Mouse (Mus musculus) frontal cortex, postnatal 14 days (tissue): ENCODE data around the gene Cab39.

Source experiments
- DNase-seq, 2 experiments: peaks; one replicate each; pipeline ENCODE4 v3.0.0; 2022; ENCODE audit warnings: low spot score in 2 of 2

The Cab39 gene

GRCm38 (mm10) chr1:85793208-85794105 is at the start of gene Cab39:
Gene Cab39 (plus strand): TSS chr1:85793441.
- peak; percentile 69 to 81 for DNase-seq

DNA sequence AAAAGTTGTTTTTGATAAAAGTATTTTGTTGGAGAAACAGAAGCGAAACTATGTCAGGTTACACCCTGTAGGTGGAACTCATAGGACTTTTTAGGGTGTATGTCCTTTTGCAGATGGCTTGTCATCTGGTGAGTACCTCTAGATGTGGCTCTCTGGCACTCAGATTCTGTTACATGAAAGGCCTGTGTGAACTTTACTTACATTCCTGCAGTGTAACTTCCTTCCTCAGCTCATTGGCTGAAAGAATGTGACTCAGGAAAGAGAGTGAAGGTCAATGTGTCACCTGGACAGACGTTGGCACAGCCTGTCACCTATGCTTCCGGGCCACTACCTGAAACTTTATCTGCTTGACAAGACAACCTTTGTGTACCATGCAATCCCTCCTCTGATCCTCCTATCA is 48.7 kb upstream of the Cab39 start:
- DNase-seq: no peak

DNA sequence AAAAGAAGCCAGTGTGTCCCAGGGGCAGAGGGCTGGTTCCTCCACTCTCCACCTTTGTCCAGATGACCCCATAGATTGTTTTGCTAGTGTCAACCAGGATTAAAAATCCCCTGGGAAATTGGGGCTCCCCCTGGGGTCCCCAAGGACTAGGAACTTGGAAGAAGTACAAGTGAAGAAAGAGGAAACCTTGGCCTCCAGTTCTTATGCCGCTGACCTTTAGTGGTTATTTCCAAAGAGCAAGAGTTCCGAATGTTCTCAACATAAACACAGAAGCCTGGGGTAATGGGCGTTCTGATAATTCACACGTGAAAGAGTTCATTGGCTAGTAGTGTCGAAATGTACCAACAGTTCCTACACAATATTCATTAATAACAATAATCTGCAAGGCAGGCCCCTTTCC is 46.7 kb upstream of the Cab39 start:
- DNase-seq: no peak

GRCm38 (mm10) chr1:85749829-85750228 is 43.4 kb upstream of the Cab39 start:
- DNase-seq: no peak

DNA sequence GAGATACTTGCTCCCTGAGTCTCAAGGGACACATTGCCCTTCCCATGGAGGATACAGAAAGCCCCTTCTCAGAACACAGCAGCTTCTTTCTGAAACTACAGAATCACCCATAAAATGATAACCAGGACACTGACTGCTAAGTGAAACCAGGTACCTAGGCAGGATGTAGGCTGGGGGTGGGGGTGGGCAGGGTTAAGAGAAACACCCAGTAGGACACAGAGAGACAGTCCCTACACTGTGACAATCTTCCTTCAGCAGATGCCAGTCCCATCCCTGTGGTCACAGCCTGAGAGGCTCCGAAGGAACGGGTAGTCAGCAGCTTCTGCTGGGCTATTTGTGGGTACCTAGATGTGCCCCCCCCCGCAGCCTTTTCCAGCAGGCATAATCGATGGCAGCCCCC is 42.6 kb upstream of the Cab39 start:
- DNase-seq: no peak

DNA sequence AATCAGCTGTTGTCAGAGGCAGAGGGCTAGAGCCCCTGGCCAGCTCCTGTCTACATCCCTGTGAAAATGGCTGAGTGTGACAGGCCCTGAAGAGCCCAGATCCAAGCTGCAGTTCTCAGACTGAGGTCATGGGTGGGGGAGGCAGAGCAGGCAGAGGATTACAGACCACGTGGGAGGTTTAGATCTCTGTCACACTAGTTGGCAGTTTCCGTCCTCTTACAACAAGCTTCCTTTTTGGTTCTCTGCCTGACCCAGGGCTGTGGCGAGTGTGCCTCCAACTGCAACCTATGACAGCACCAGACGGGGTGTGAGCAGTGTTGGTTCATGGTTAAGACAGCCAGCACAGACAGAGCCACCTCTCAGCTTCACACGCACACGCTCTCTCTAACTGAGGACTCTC is 41.7 kb upstream of the Cab39 start:
- DNase-seq: no peak

DNA sequence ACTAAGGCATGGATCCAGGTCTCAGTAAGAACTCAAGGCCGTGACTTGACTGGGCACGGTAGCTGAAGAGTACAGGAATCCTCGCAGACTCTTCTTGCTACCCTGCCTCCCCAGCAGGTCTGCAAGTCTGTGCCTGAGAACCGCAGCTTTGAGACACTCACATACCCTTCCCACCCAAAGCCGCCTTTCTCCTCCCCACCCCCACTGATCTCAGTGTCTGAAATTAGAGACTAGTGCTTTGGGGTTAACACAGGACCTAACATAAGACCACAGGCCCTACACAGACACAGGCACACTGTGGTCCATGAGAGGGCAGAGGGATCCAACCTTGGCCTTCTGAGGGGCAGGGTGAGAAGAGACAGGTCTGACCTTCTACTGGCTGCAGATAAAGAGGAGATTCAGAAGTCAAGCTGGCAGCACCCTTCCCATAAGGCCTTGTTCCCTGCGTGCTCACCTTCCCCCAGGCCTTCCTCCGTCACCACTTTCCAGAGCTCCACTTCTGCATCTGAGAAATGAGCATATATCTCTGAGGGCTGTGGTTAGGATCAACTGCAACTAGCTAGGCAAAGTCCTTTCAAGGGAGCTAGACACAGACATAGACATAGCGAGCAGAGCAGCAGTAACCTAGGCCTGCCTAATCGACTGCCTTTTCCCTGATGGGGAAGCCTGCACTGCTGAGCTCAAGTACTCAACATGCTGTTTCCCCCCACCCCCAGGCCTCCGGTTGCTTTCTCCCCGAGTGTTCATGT is 41.1 kb upstream of the Cab39 start:
- DNase-seq: no peak

- no peak for DNase-seq
Measured at GRCm38 (mm10) chr1:85757531-85758230, 35.6 kb upstream of the Cab39 start.

- DNase-seq: no peak
Measured at GRCm38 (mm10) chr1:85758231-85758968, 34.8 kb upstream of the Cab39 start.

- DNase-seq: no peak
Measured at GRCm38 (mm10) chr1:85758969-85759293, 34.3 kb upstream of the Cab39 start.

DNA sequence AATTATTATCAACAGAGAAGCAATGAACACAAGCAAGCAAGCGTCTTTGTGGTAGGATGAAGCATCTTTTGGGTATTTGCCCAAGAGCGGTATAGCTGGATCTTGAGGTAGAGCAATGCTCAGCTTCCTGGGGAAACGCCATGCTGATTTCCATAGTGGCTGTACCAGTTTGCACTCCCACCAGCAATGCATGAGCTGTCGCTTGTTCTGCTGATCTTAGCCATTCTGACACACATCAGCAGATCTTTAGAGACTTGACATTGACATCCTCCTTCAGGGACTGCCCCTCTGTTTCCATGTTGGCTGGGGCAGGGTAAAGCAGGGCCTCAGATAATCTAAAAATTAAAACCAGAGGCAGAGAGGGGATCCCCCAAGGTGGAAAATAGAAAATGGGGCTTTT is 31.6 kb upstream of the Cab39 start:
- no peak for DNase-seq

DNA sequence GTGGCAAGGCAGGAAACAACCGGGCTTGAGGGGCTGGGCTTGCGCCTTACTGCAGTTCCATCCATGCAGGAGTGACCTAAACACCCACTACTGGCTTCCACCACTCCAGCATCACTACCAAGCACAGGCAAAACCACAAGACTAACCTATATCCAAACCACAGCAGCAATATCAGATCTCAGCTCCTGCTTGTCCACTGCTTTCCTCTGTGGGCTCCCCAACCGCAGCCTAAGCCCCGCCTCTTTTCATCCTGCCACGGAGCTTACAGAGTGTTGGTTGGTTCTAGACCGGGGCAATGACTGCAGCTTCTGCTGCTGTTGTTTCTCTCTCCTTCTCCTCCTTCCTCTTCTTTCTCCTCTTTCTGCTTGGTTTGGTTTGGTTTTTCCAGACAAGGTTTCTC is 29.9 kb upstream of the Cab39 start:
- DNase-seq: no peak

GRCm38 (mm10) chr1:85764291-85764690 is 28.9 kb upstream of the Cab39 start:
- no peak for DNase-seq

DNA sequence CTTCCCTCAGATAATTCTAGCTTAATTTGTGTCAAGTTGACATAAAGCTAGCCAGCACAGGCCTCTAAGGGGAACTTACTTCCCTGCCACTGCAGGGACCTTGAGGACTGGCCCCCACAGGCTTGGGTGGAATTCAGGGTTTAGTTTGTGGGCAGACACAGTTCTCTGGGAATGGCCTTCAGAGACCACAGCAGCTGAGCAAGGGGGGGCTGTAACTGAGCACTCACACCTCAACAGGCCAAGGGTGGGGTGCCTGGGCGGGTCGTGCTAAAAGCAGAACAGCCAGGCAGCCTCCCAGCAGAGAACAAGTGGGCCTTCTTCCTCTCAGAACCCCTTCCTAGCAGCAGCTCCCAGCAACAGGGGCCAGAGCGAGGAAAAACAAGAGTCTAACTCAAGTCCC is 27.1 kb upstream of the Cab39 start:
- DNase-seq: no peak

DNA sequence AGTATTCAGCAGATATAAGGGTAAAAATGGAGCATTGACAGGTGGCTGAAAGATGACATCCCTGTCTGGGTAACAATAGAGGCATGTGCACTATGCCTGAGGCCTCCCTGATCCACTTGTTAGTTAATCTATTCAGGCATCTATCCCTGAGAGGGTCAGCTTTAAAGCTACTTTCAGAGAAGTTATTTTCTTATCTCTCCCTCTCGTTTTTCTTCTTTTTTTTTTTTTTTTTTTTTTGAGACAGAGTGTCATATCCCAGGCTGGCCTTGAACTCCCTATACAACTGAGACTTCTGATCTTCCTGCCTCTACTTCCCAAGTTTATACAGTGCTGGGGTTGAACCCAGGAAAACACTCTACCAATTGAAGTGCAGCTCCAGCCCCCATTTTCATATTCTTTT is 25.5 kb upstream of the Cab39 start:
- DNase-seq: no peak

DNA sequence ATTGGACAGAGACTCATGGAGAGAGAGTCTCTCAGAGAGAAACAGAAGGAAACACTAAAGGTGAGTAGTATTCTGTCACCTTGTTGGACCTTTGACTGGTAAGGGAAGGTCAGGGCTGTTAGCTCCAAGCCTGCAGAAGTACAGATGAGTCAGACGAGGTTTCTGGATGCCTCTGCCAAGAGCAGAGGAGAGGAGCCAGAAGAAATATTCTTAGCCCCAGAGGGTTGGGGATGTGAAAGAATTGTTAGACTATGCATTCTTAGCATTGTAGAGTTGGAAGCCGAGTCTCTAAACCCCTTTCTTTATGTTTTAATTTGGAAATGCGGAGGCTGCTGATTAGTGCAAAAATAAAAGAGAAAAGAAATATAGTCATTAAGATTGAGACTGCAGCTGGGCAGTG is 21.3 kb upstream of the Cab39 start:
- no peak for DNase-seq

DNA sequence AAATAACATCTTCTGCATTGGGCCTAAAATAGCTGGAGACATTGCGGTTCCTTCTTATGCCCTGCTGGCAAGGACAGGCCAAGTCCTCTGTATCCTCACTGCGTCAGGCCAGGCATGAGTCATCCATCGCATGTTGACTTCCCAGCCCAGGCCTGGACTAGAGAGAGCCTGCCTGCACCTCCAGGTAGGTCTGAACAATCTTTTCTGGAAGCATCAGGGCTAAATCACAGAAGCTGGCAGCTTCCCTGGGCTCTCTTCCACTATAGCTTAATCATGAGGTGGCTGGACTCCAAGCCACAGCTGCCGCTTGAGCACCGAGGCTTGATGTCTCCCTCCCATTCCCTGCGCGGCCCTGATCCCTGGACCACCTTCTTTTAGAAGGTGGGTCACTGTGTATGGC is 18.1 kb upstream of the Cab39 start:
- DNase-seq: no peak

DNA sequence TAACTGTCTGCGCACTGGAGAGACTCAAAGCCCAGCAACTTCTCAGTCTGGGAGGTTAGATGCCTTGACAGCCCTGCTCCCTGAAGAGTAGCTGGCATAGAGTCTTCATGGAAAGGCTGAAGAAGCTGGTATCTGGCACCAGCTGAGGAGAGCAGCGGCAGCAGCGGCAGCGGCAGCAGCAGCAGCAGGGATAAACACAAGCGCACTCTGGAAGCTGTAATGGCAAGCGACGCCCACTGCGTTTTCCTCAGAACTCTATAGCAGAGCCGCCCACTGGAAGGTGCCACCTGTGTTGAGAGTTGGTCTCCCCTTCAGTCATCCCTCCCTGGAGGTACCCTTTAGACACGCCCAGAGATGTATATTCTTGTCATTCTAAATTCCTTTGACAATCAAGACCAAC is 17.1 kb upstream of the Cab39 start:
- no peak for DNase-seq

GRCm38 (mm10) chr1:85778436-85778835 is 14.8 kb upstream of the Cab39 start, which contains the start of gene A630001G21Rik:
Gene A630001G21Rik (minus strand): TSS chr1:85778643.
- no peak for DNase-seq

- DNase-seq: no peak
Measured at GRCm38 (mm10) chr1:85779012-85779411, 14.2 kb upstream of the Cab39 start.

GRCm38 (mm10) chr1:85779428-85780180 is 13.6 kb upstream of the Cab39 start:
- DNase-seq: no peak
